Comparison of ENCODE assay signal across 15 mouse cellular contexts in genomic region chr1:136455756-136456585, GRCm38 (mm10). TPM values are rescaled to one million over a fixed set of nuclear protein-coding genes. Genes with fewer than 3 reads are reported as not detected.
DNase-seq lines count a peak whose midpoint lies in the region; ATAC-seq and TF ChIP-seq lines count a peak whose summit lies in the region.
"Had no signal": no experiment of that assay in that cellular context is flagged by ENCODE, and none has a peak within 500 bp of the region (broad histone marks: within the 10 kb centered on the region; RNA-seq: fewer than 3 reads in every experiment).

No protein-coding gene starts in this region.

- no peak for TF ChIP-seq POLR2A in brain, embryonic 14.5 days (IDR thresholded peaks at IDR 0.05; ENCODE audit: borderline replicate concordance, extremely low read depth, insufficient read depth, insufficient read length, poor library complexity, severe bottlenecking)

- H3K4me3 ChIP-seq in forebrain, postnatal 0 days (ENCODE audit: low read depth, low read length) = no peak overlapping the region
- no peak overlapping the region for H3K4me3 ChIP-seq in forebrain, embryonic 10.5 days
- no peak overlapping the region for H3K4me3 ChIP-seq in midbrain, embryonic 11.5 days (ENCODE audit: low read depth, low read length)
- H3K4me3 ChIP-seq: erythroblast, embryonic 14.5 days; heart, embryonic 15.5 days; kidney, embryonic 15.5 days; midbrain, embryonic 15.5 days had no signal

- no peak overlapping the region for H3K27ac ChIP-seq in forebrain, postnatal 0 days (ENCODE audit: low read depth, low read length)
- H3K27ac ChIP-seq in forebrain, embryonic 10.5 days = no peak overlapping the region
- no peak overlapping the region for H3K27ac ChIP-seq in midbrain, embryonic 11.5 days (ENCODE audit: low read depth, low read length)
- H3K27ac ChIP-seq: heart, embryonic 15.5 days; kidney, embryonic 15.5 days; midbrain, embryonic 15.5 days had no signal

- WGBS in forebrain, postnatal 0 days = 62% methylated on average over 17 of the region's 17 CpGs
- 80% methylated on average over 17 of the region's 17 CpGs for WGBS in forebrain, embryonic 10.5 days
- 84% methylated on average over 17 of the region's 17 CpGs for WGBS in midbrain, embryonic 11.5 days

- H3K27me3 ChIP-seq in forebrain, postnatal 0 days (ENCODE audit: insufficient read depth, low read length) = no peaks in the 10 kb centered on the region
- peaks cover 45% of the 10 kb centered on the region for H3K27me3 ChIP-seq in forebrain, embryonic 10.5 days (ENCODE audit: poor library complexity, severe bottlenecking)
- H3K27me3 ChIP-seq in midbrain, embryonic 11.5 days (ENCODE audit: control insufficient read depth, insufficient read depth, low read length) = no peaks in the 10 kb centered on the region
- H3K27me3 ChIP-seq: heart, embryonic 15.5 days; midbrain, embryonic 15.5 days had no signal

- no peak for TF ChIP-seq CTCF in forebrain, postnatal 0 days (IDR thresholded peaks at IDR 0.05; ENCODE audit: low read depth)
- TF ChIP-seq CTCF in brain, embryonic 14.5 days (IDR thresholded peaks at IDR 0.05; ENCODE audit: borderline replicate concordance, extremely low read depth, insufficient read depth, insufficient read length) = no peak

- peak; percentile 41 for DNase-seq in forebrain, postnatal 0 days
- no peak for DNase-seq in forebrain, embryonic 10.5 days (ENCODE audit: extremely low spot score, low spot score)
- DNase-seq in left cerebral cortex, postnatal 14 days (ENCODE audit: low spot score in 2 of 2) = peak; percentile 22 to 53
- DNase-seq in left cerebral cortex, adult 9 months (ENCODE audit: low spot score in 2 of 2) = no peak
- DNase-seq in brain, embryonic 14.5 days (ENCODE audit: low read depth) = peak; percentile 47
- DNase-seq in cerebellum, postnatal 25 days = peak; percentile 29 to 66
- DNase-seq in midbrain, embryonic 11.5 days (ENCODE audit: low spot score, missing footprints) = no peak
- DNase-seq: gastrocnemius, postnatal 14 days; liver; lung, postnatal 14 days; thymus, postnatal 14 days had no signal

- H3K9ac ChIP-seq in forebrain, postnatal 0 days = no peak overlapping the region
- no peak overlapping the region for H3K9ac ChIP-seq in midbrain, embryonic 11.5 days (ENCODE audit: low read length)
- H3K9ac ChIP-seq: heart, embryonic 15.5 days; kidney, embryonic 15.5 days; midbrain, embryonic 15.5 days had no signal

- ATAC-seq in forebrain, postnatal 0 days = peak; percentile 76
- no peak for ATAC-seq in midbrain, embryonic 11.5 days (ENCODE audit: low FRiP score)
- ATAC-seq: midbrain, embryonic 15.5 days had no signal

- no peaks in the 10 kb centered on the region for H3K4me1 ChIP-seq in forebrain, postnatal 0 days (ENCODE audit: insufficient read depth)
- peaks cover 13% of the 10 kb centered on the region for H3K4me1 ChIP-seq in forebrain, embryonic 10.5 days
- H3K4me1 ChIP-seq in midbrain, embryonic 11.5 days (ENCODE audit: control insufficient read depth, insufficient read depth, low read length) = no peaks in the 10 kb centered on the region
- H3K4me1 ChIP-seq: kidney, embryonic 15.5 days; midbrain, embryonic 15.5 days had no signal

- no peaks in the 10 kb centered on the region for H3K9me3 ChIP-seq in forebrain, postnatal 0 days (ENCODE audit: low read length)
- no peaks in the 10 kb centered on the region for H3K9me3 ChIP-seq in forebrain, embryonic 10.5 days
- H3K9me3 ChIP-seq in midbrain, embryonic 11.5 days (ENCODE audit: control insufficient read depth, low read length) = no peaks in the 10 kb centered on the region
- H3K9me3 ChIP-seq: heart, embryonic 15.5 days; kidney, embryonic 15.5 days; midbrain, embryonic 15.5 days had no signal

- no peak overlapping the region for H3K4me2 ChIP-seq in forebrain, postnatal 0 days (ENCODE audit: low read depth)
- H3K4me2 ChIP-seq in midbrain, embryonic 11.5 days = no peak overlapping the region
- H3K4me2 ChIP-seq: heart, embryonic 15.5 days; kidney, embryonic 15.5 days; midbrain, embryonic 15.5 days had no signal

- intact Hi-C loops in left cerebral cortex, postnatal 14 days (cut with DNase I) = loop anchor here (5.0 kb wide), 1 partner anchor 109 kb away; the partner anchor contains the start of gene Camsap2

- no peaks in the 10 kb centered on the region for H3K36me3 ChIP-seq in forebrain, postnatal 0 days (ENCODE audit: insufficient read depth)
- no peaks in the 10 kb centered on the region for H3K36me3 ChIP-seq in forebrain, embryonic 10.5 days (replicated peaks)
- no peaks in the 10 kb centered on the region for H3K36me3 ChIP-seq in midbrain, embryonic 11.5 days (ENCODE audit: control insufficient read depth, insufficient read depth, low read length)
- H3K36me3 ChIP-seq: heart, embryonic 15.5 days; kidney, embryonic 15.5 days; midbrain, embryonic 15.5 days had no signal

RNA-seq across cellular contexts. Expression of gene Kif14, which starts 10.2 kb away (rescaled TPM):
- total RNA-seq in forebrain, postnatal 0 days (2014; rRNA removed) = 1.1 and 1.3 TPM in 2 replicates
- 0.42 and 0.56 TPM in 2 replicates for polyA plus RNA-seq in forebrain, postnatal 0 days (2015; fragmentation: Nextera tagmentation; extraction: Ambion mirVana)
- polyA plus RNA-seq in forebrain, embryonic 10.5 days (2016; fragmentation: Nextera tagmentation; extraction: Ambion mirVana) = 8.8 and 10.0 TPM in 2 replicates
- under 1 TPM; 0.46 to 0.59 TPM for total RNA-seq in left cerebral cortex, postnatal 14 days (2021)
- polyA plus RNA-seq in brain, embryonic 14.5 days (2012; rRNA removed) = 2.0 and 3.3 TPM in 2 replicates
- 7.4 and 8.0 TPM in 2 replicates for polyA plus RNA-seq in midbrain, embryonic 11.5 days (2014; fragmentation: Nextera tagmentation; extraction: Ambion mirVana)

RNA-seq across cellular contexts. Expression of gene Ddx59, which starts 40.9 kb away (rescaled TPM):
- total RNA-seq in forebrain, postnatal 0 days (2014; rRNA removed) = 16.2 and 18.8 TPM in 2 replicates
- 14.6 and 17.8 TPM in 2 replicates for polyA plus RNA-seq in forebrain, postnatal 0 days (2015; fragmentation: Nextera tagmentation; extraction: Ambion mirVana)
- polyA plus RNA-seq in forebrain, embryonic 10.5 days (2016; fragmentation: Nextera tagmentation; extraction: Ambion mirVana) = 18.5 and 20.1 TPM in 2 replicates
- total RNA-seq in left cerebral cortex, postnatal 14 days (2021) = 1 to 10 TPM; 8.4 to 8.7 TPM
- polyA plus RNA-seq in brain, embryonic 14.5 days (2012; rRNA removed) = 9.1 and 11.0 TPM in 2 replicates
- 20.3 and 20.5 TPM in 2 replicates for polyA plus RNA-seq in midbrain, embryonic 11.5 days (2014; fragmentation: Nextera tagmentation; extraction: Ambion mirVana)

Comparison
In these comparisons a context has a peak if more than half of its experiments do, and no peak if none do; other contexts are left out.
1. DNase-seq: peak in forebrain, postnatal 0 days (single experiment), left cerebral cortex, postnatal 14 days (2 of 2), brain, embryonic 14.5 days (single experiment) and cerebellum, postnatal 25 days (2 of 2); none in forebrain, embryonic 10.5 days (single experiment), left cerebral cortex, adult 9 months (0 of 2) and midbrain, embryonic 11.5 days (single experiment).